27 mouse cellular contexts compared by ENCODE assay signal in the genomic region with DNA sequence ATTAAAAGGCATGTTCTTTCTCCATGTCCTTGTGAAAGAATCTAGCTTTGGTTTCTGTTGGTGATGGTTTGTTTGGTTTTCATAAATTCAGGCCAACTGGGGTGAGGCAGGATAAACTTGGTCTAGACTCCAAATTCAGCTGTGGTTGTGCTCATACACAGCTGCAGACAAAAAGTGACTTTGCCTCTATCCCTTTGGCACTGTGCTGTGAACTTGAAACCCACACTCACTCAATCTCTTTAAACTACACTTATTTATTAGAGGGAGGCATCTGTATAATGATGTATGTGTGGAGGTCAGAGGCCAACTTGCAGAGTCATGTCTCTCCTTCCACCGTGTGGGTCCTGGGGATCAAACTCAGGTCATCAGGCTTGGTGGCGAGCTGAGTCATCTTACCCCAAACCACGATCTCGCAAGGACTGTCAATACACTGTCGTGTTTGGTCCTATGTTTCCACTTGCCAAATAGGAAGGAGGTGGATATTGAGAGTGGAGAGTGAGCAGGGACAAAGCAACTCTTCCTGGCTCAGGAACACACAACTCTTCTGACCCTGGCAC. TPM values are rescaled to one million over a fixed set of nuclear protein-coding genes. Genes with fewer than 3 reads are reported as not detected.
DNase-seq lines count a peak whose midpoint lies in the region; ATAC-seq and TF ChIP-seq lines count a peak whose summit lies in the region.
"Had no signal": no experiment of that assay in that cellular context is flagged by ENCODE, and none has a peak within 500 bp of the region (broad histone marks: within the 10 kb centered on the region; RNA-seq: fewer than 3 reads in every experiment).

No protein-coding gene starts in this region.

- no peaks in the 10 kb centered on the region for H3K36me3 ChIP-seq in lung, postnatal 0 days (ENCODE audit: insufficient read depth, low read length)
- H3K36me3 ChIP-seq in C2C12 (ENCODE audit: control insufficient read depth, insufficient read depth), result no peaks in the 10 kb centered on the region
- H3K36me3 ChIP-seq in intestine, embryonic 16.5 days (ENCODE audit: control insufficient read depth, insufficient read depth, low read length), result no peaks in the 10 kb centered on the region
- H3K36me3 ChIP-seq in heart, embryonic 12.5 days, result no peaks in the 10 kb centered on the region
- H3K36me3 ChIP-seq: embryonic facial prominence, embryonic 15.5 days; heart, embryonic 10.5 days; heart, embryonic 15.5 days; hindbrain, embryonic 10.5 days; intestine, embryonic 15.5 days had no signal

- TF ChIP-seq EP300 in lung, postnatal 0 days (IDR thresholded peaks at IDR 0.05), result no peak

- 49% methylated on average over 5 of the region's 5 CpGs for WGBS in lung, postnatal 0 days
- 71% methylated on average over 5 of the region's 5 CpGs for WGBS in intestine, embryonic 16.5 days
- 72% methylated on average over 5 of the region's 5 CpGs for WGBS in heart, embryonic 12.5 days

- no peaks in the 10 kb centered on the region for H3K79me2 ChIP-seq in C2C12 (ENCODE audit: control insufficient read depth, insufficient read depth)

- H3K4me2 ChIP-seq in lung, postnatal 0 days (replicated peaks; ENCODE audit: low read depth, low read length), result no peak overlapping the region
- H3K4me2 ChIP-seq in intestine, embryonic 16.5 days (ENCODE audit: low read depth, low read length), result no peak overlapping the region
- no peak overlapping the region for H3K4me2 ChIP-seq in heart, embryonic 12.5 days
- H3K4me2 ChIP-seq: embryonic facial prominence, embryonic 15.5 days; forebrain, embryonic 13.5 days; heart, embryonic 15.5 days; hindbrain, embryonic 14.5 days; intestine, embryonic 15.5 days had no signal

- H3ac ChIP-seq in C2C12 (ENCODE audit: control insufficient read depth, insufficient read length, low read depth), result no peak overlapping the region

- no peaks in the 10 kb centered on the region; the same call in 1 of the 2 replicates for H3K4me1 ChIP-seq in lung, postnatal 0 days (ENCODE audit: insufficient read depth, low read depth, low read length)
- H3K4me1 ChIP-seq in intestine, embryonic 16.5 days (ENCODE audit: control insufficient read depth, insufficient read depth, low read length), result peaks cover 3% of the 10 kb centered on the region; the same call in 1 of the 2 replicates
- peaks cover 17% of the 10 kb centered on the region for H3K4me1 ChIP-seq in heart, embryonic 12.5 days (replicated peaks)

- no peak overlapping the region for H3K9ac ChIP-seq in lung, postnatal 0 days (replicated peaks; ENCODE audit: low read depth)
- H3K9ac ChIP-seq in intestine, embryonic 16.5 days (ENCODE audit: low read depth, low read length), result no peak overlapping the region
- H3K9ac ChIP-seq in heart, embryonic 12.5 days, result no peak overlapping the region
- H3K9ac ChIP-seq: embryonic facial prominence, embryonic 15.5 days; forebrain, embryonic 13.5 days; forebrain, postnatal 0 days; heart, embryonic 15.5 days; hindbrain, embryonic 14.5 days; intestine, embryonic 15.5 days had no signal

- H3K79me3 ChIP-seq in C2C12 (ENCODE audit: low read depth), result no peaks in the 10 kb centered on the region

- no peak for TF ChIP-seq CTCF in lung, postnatal 0 days (IDR thresholded peaks at IDR 0.05)
- TF ChIP-seq CTCF in C2C12 (IDR thresholded peaks at IDR 0.05; ENCODE audit: control insufficient read depth, insufficient read depth, insufficient read length), result no peak

- H3K4me3 ChIP-seq in lung, postnatal 0 days (ENCODE audit: low read depth, low read length), result no peak overlapping the region
- no peak overlapping the region for H3K4me3 ChIP-seq in C2C12 (ENCODE audit: insufficient read depth, poor library complexity, severe bottlenecking)
- H3K4me3 ChIP-seq in intestine, embryonic 16.5 days (ENCODE audit: low read length), result no peak overlapping the region
- no peak overlapping the region for H3K4me3 ChIP-seq in heart, embryonic 12.5 days
- H3K4me3 ChIP-seq: embryonic facial prominence, embryonic 15.5 days; forebrain, embryonic 13.5 days; heart, embryonic 10.5 days; heart, embryonic 15.5 days; hindbrain, embryonic 10.5 days; intestine, embryonic 15.5 days had no signal

- no peak overlapping the region for H3K27ac ChIP-seq in lung, postnatal 0 days (ENCODE audit: low read length)
- no peak overlapping the region for H3K27ac ChIP-seq in intestine, embryonic 16.5 days (ENCODE audit: low read length)
- H3K27ac ChIP-seq in heart, embryonic 12.5 days (ENCODE audit: poor library complexity, severe bottlenecking), result no peak overlapping the region
- H3K27ac ChIP-seq: forebrain, embryonic 13.5 days; heart, embryonic 10.5 days; heart, embryonic 15.5 days; hindbrain, embryonic 10.5 days; hindbrain, embryonic 14.5 days; intestine, embryonic 15.5 days had no signal

- ATAC-seq in lung, postnatal 0 days, result peak; percentile 21; the same call in 1 of the 2 replicates
- ATAC-seq in common myeloid progenitor, adult 5-6 weeks (replicated peaks; ENCODE audit: low read depth, poor library complexity, severe bottlenecking), result peak; percentile 36; the same call in 1 of the 2 replicates
- ATAC-seq in intestine, embryonic 16.5 days, result no peak
- ATAC-seq in heart, embryonic 12.5 days (ENCODE audit: insufficient number of reproducible peaks, low FRiP score), result no peak
- ATAC-seq: forebrain, embryonic 13.5 days; forebrain, postnatal 0 days; intestine, embryonic 15.5 days had no signal

- DNase-seq in lung, postnatal 0 days (ENCODE audit: low spot score), result no peak
- DNase-seq in lung, postnatal 10 days, result no peak
- DNase-seq in heart, adult 8-10 months (ENCODE audit: low spot score), result no peak
- DNase-seq: adrenal gland, adult 8-10 months; B cell, adult 2 months; cerebellum, adult 11-12 months; cerebellum, adult 9-10 months; cerebellum, postnatal 25 days; embryo, embryonic 11 days; forebrain, postnatal 0 days; gastrocnemius, postnatal 36 days; heart, adult 11 months; heart, postnatal 14 days; kidney, adult 2 months had no signal

- H3K9me3 ChIP-seq in lung, postnatal 0 days (ENCODE audit: low read length), result no peaks in the 10 kb centered on the region
- no peaks in the 10 kb centered on the region for H3K9me3 ChIP-seq in intestine, embryonic 16.5 days (ENCODE audit: control insufficient read depth, low read length)
- no peaks in the 10 kb centered on the region for H3K9me3 ChIP-seq in heart, embryonic 12.5 days (replicated peaks)
- H3K9me3 ChIP-seq: embryonic facial prominence, embryonic 15.5 days; forebrain, embryonic 13.5 days; heart, embryonic 10.5 days; heart, embryonic 15.5 days; intestine, embryonic 15.5 days had no signal

- no peaks in the 10 kb centered on the region for H3K27me3 ChIP-seq in lung, postnatal 0 days (replicated peaks; ENCODE audit: insufficient read depth, low read length)
- H3K27me3 ChIP-seq in C2C12 (ENCODE audit: control insufficient read depth, insufficient read depth, insufficient read length), result no peaks in the 10 kb centered on the region
- H3K27me3 ChIP-seq in intestine, embryonic 16.5 days (replicated peaks; ENCODE audit: control insufficient read depth, insufficient read depth, low read length), result no peaks in the 10 kb centered on the region
- H3K27me3 ChIP-seq in heart, embryonic 12.5 days (replicated peaks), result 0 out of 2 replicates have a peak, but pooled peaks cover 3% of the 10 kb centered on the region
- H3K27me3 ChIP-seq: embryonic facial prominence, embryonic 15.5 days; forebrain, embryonic 13.5 days; heart, embryonic 15.5 days; intestine, embryonic 15.5 days had no signal

TF ChIP-seq in C2C12, 6 proteins besides CTCF, POLR2A, EP300 and RAD21:
- TF ChIP-seq MYOD1 (IDR thresholded peaks at IDR 0.05; ENCODE audit: control insufficient read depth, insufficient read length, low read depth) (peak; percentile 69), CEBPB (IDR thresholded peaks at IDR 0.05; ENCODE audit: low read depth) (no peak), USF1 (IDR thresholded peaks at IDR 0.05; ENCODE audit: low read depth) (no peak), MAX (IDR thresholded peaks at IDR 0.05) (no peak), FOSL1 (IDR thresholded peaks at IDR 0.05; ENCODE audit: insufficient read depth, low read length, poor library complexity, severe bottlenecking) (peak; percentile 52)

RNA-seq across cellular contexts. Expression of a gene that starts 25.2 kb away (rescaled TPM):
- polyA plus RNA-seq in lung, postnatal 0 days (2015; fragmentation: Nextera tagmentation; extraction: Ambion mirVana), result 2.0 and 2.3 TPM in 2 replicates
- polyA plus RNA-seq in C2C12 (2012; fragmentation: generic; extraction: Trizol), result 0.09 TPM
- 0.39 TPM in 1 of 2 replicates, not detected in the other for total RNA-seq in common myeloid progenitor, adult 5-6 weeks (2017)
- 1.8 and 2.0 TPM in 2 replicates for polyA plus RNA-seq in intestine, embryonic 16.5 days (2015; fragmentation: Nextera tagmentation; extraction: Ambion mirVana)
- 1.2 and 1.4 TPM in 2 replicates for polyA plus RNA-seq in heart, embryonic 12.5 days (2016; fragmentation: Nextera tagmentation; extraction: Ambion mirVana)
- total RNA-seq in heart, adult 8-10 months (2022), result 10 to 100 TPM in 3 of 4 experiments, 1 to 10 TPM in 1; 9.4 to 13.9 (median 11.5) TPM
- total RNA-seq: MEL had no signal

RNA-seq across cellular contexts. Expression of a gene that starts 53.1 kb away (rescaled TPM):
- 3.0 and 4.9 TPM in 2 replicates for polyA plus RNA-seq in lung, postnatal 0 days (2015; fragmentation: Nextera tagmentation; extraction: Ambion mirVana)
- 0.28 TPM for polyA plus RNA-seq in C2C12 (2012; fragmentation: generic; extraction: Trizol)
- 2.1 TPM in 1 of 2 replicates, not detected in the other for total RNA-seq in common myeloid progenitor, adult 5-6 weeks (2017)
- 0.38 and 0.39 TPM in 2 replicates for polyA plus RNA-seq in intestine, embryonic 16.5 days (2015; fragmentation: Nextera tagmentation; extraction: Ambion mirVana)
- 0.56 and 0.77 TPM in 2 replicates for polyA plus RNA-seq in heart, embryonic 12.5 days (2016; fragmentation: Nextera tagmentation; extraction: Ambion mirVana)
- not detected for total RNA-seq in heart, adult 8-10 months (2022)
- total RNA-seq: adrenal gland, adult 8-10 months; gastrocnemius, adult 18-20 months; gastrocnemius, postnatal 36 days; heart, postnatal 14 days; MEL had no signal
- polyA plus RNA-seq: kidney, adult 2 months had no signal

Comparison
In these comparisons a context has a peak if more than half of its experiments do, and no peak if none do; other contexts are left out.
1. ATAC-seq: peak in lung, postnatal 0 days (single experiment) and common myeloid progenitor, adult 5-6 weeks (single experiment); none in intestine, embryonic 16.5 days (single experiment) and heart, embryonic 12.5 days (single experiment).